Mouse (Mus musculus) forebrain, postnatal 0 days (tissue): ENCODE measurements at regions not wholly inside any gene's neighbourhood (a gene's known extent, or its start where the extent isn't known, plus 50 kb on each side); places are given as distances from the start of the nearest gene placed in this dataset.

ENCODE experiments used
- ATAC-seq: fragments of 200-750 bp; cut with Nextera tagmentation; 2 replicates; pipeline ENCODE4 v1.8.0; 2017; ENCODE audit warnings: mild to moderate bottlenecking, moderate library complexity
- DNase-seq: peaks from one replicate; pipeline ENCODE4 v3.0.0-alpha.2; 2015
- H3K27ac ChIP-seq: fragments of 300-500 bp; sonication (generic); 2 replicates; pipeline ENCODE4 v1.5.1; 2014; ENCODE audit warnings: low read depth, mild to moderate bottlenecking, antibody characterized with exemption, low read length, moderate library complexity, mixed read lengths
- H3K27me3 ChIP-seq: fragments of 300-500 bp; sonication (generic); 2 replicates; pipeline ENCODE4 v1.6.1; 2014; ENCODE audit warnings: mild to moderate bottlenecking, low read length, mixed read lengths; ENCODE audit not compliant: insufficient read depth
- H3K36me3 ChIP-seq: fragments of 300-500 bp; sonication (generic); 2 replicates; pipeline ENCODE4 v1.6.1; 2014; ENCODE audit warnings: mild to moderate bottlenecking, moderate library complexity; ENCODE audit not compliant: insufficient read depth
- H3K4me1 ChIP-seq: fragments of 300-500 bp; sonication (generic); 2 replicates; pipeline ENCODE4 v1.6.1; 2014; ENCODE audit warnings: antibody characterized with exemption; ENCODE audit not compliant: insufficient read depth
- H3K4me2 ChIP-seq: fragments of 300-500 bp; sonication (generic); 2 replicates; pipeline ENCODE4 v1.6.1; 2014; ENCODE audit warnings: low read depth, mild to moderate bottlenecking, moderate library complexity
- H3K4me3 ChIP-seq: fragments of 300-500 bp; sonication (generic); 2 replicates; pipeline ENCODE4 v1.5.1; 2014; ENCODE audit warnings: low read depth, low read length, mixed read lengths
- H3K9ac ChIP-seq: fragments of 300-500 bp; sonication (generic); 2 replicates; pipeline ENCODE4 v1.6.1; 2014; ENCODE audit warnings: mild to moderate bottlenecking
- H3K9me3 ChIP-seq: fragments of 300-500 bp; sonication (generic); 2 replicates; pipeline ENCODE4 v1.6.1; 2016; ENCODE audit warnings: low read length
- CTCF ChIP-seq: sonication (generic); IDR thresholded peaks from 2 replicates; pipeline ENCODE4 v1.5.1; 2016; ENCODE audit warnings: antibody characterized with exemption, control low read depth, low read depth
- WGBS: fragments of 180-500 bp; shearing (Covaris S2); extraction: QIAGEN DNeasy Blood & Tissue Kit; methylation state at CpG from one replicate; pipeline ENCODE4 v1.1.7; 2014; 5-methylcytosine and 5-hydroxymethylcytosine counted together

DNA sequence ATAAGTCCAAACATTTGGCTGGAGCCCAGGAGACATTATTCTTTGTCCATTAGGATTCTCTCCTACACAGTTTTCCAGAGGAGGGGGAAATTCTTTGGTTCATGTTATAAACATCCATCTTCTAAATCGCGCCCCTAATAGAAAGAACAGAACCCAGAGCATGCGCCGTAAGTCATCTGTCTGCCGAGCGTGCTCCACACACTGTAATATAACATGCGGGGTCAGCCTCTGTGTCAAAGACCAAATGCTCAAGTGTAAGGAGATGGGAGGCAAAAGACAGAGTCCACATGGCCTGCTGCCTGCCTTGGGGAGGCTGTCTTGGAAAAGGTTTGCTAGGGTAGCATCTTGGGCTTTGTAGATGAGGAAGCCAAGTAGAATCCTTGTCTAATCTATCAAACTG, 90.0 kb upstream of the Rmdn2 start:
- 96% methylated on average over 7 of the region's 7 CpGs for WGBS
- no peak for TF ChIP-seq CTCF
- DNase-seq: no peak

DNA sequence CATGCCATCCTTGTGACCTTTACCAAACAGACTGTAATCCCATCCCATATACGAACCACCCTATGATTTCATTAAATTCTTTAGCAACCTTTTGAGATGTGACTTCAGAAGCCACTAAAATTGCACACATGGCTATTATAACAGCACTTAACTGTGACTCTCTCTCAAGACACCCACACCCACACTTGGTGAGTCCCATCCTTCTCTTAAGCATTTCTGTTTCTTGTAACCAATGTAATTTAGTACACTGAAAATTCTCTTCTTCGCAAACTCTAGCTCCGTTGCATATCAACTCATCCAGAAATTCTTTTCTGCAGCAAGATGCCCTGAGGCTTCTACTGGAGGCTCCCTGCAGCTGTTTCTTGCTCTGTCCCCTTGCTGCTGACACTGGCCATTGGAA, 88.4 kb upstream of the Rmdn2 start:
- no peak overlapping the region for H3K9ac ChIP-seq
- H3K4me3 ChIP-seq: no peak overlapping the region
- 94% methylated on average over 3 of the region's 3 CpGs for WGBS
- no peak overlapping the region for H3K4me2 ChIP-seq
- ATAC-seq (no peak), DNase-seq (no peak)
- no peaks in the 10 kb centered on the region for H3K9me3 ChIP-seq
- H3K4me1 ChIP-seq: no peaks in the 10 kb centered on the region
- H3K36me3 ChIP-seq: no peaks in the 10 kb centered on the region
- H3K27ac ChIP-seq: no peak overlapping the region
- H3K27me3 ChIP-seq: no peaks in the 10 kb centered on the region
- no peak for TF ChIP-seq CTCF

More for the DNA sequence above, 90.0 kb upstream of the Rmdn2 start:
- Histone ChIP-seq H3K9ac (no peak overlapping the region), H3K4me2 (no peak overlapping the region), H3K27ac (no peak overlapping the region), H3K36me3 (no peaks in the 10 kb centered on the region), H3K4me3 (no peak overlapping the region), H3K4me1 (no peaks in the 10 kb centered on the region), H3K9me3 (no peaks in the 10 kb centered on the region), H3K27me3 (no peaks in the 10 kb centered on the region)
- no peak for ATAC-seq

DNA sequence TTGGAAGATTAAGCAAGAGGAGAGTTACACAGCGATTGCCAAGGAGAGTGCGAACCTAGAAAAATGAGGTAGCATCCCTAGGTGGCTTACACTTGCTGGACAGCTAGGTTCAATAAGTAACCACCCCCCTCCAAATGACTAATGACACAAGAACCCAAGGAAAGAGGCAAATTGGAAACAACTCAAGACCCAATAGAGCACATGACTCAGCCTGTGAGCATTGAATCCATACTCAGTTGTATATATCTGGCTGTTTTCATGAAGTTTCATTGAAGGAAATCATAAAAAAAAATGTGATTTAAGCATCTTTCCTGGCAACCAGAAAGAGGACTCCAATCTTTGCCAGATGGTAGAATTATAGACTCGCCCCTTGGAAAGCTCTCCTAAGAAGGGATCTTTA, 84.3 kb upstream of the Rmdn2 start:
- no peak overlapping the region for H3K9ac ChIP-seq
- H3K4me3 ChIP-seq: no peak overlapping the region
- no peak for TF ChIP-seq CTCF
- H3K36me3 ChIP-seq: no peaks in the 10 kb centered on the region
- no peak overlapping the region for H3K4me2 ChIP-seq
- WGBS: 93% methylated on average over 3 of the region's 3 CpGs
- no peaks in the 10 kb centered on the region for H3K27me3 ChIP-seq
- ATAC-seq (no peak), DNase-seq (no peak)
- H3K9me3 ChIP-seq: no peaks in the 10 kb centered on the region
- H3K4me1 ChIP-seq: no peaks in the 10 kb centered on the region
- H3K27ac ChIP-seq: no peak overlapping the region

DNA sequence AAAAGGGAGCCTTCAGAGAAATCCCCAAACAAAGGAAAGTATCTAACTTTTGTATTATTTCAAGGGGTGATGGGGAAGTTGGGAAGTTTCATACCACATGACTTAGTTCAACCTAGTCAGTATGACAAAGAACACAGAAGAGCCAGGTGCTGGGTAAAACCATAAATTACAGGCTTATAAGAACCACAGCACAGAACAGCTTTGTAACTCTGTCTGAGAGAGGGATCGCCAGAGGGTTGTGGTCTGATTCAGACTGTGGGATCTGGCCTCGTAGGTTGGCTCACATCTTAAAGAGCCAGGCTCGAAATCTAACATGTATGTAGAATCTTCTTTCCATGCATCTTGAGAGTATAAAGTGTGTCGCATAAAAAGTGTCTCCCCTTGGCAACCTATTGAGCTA, 75.1 kb upstream of the Rmdn2 start:
- H3K9ac ChIP-seq: no peak overlapping the region
- H3K4me3 ChIP-seq: no peak overlapping the region
- H3K27me3 ChIP-seq: no peaks in the 10 kb centered on the region
- no peaks in the 10 kb centered on the region for H3K4me1 ChIP-seq
- 81% methylated on average over 4 of the region's 4 CpGs for WGBS
- no peak for TF ChIP-seq CTCF
- H3K4me2 ChIP-seq: no peak overlapping the region
- H3K27ac ChIP-seq: no peak overlapping the region
- H3K9me3 ChIP-seq: no peaks in the 10 kb centered on the region
- no peaks in the 10 kb centered on the region for H3K36me3 ChIP-seq
- DNase-seq: no peak
- no peak for ATAC-seq

GRCm38 (mm10) chr17:79538789-79539188, 72.9 kb upstream of the Rmdn2 start:
- Histone ChIP-seq H3K27ac (no peak overlapping the region), H3K4me1 (no peaks in the 10 kb centered on the region), H3K9ac (no peak overlapping the region), H3K36me3 (no peaks in the 10 kb centered on the region), H3K9me3 (no peaks in the 10 kb centered on the region), H3K4me2 (no peak overlapping the region), H3K27me3 (no peaks in the 10 kb centered on the region), H3K4me3 (no peak overlapping the region)
- WGBS: 88% methylated on average over 4 of the region's 4 CpGs
- DNase-seq (no peak), ATAC-seq (no peak)
- no peak for TF ChIP-seq CTCF

- H3K4me3 ChIP-seq: no peak overlapping the region
- 76% methylated on average over 1 of the region's 1 CpGs for WGBS
Observed at GRCm38 (mm10) chr17:79540038-79540437, 71.6 kb upstream of the Rmdn2 start.

GRCm38 (mm10) chr17:79540511-79540910, 71.2 kb upstream of the Rmdn2 start:
- no peak for TF ChIP-seq CTCF
- ATAC-seq (no peak), DNase-seq (no peak)
- H3K9ac ChIP-seq: no peak overlapping the region
- H3K4me1 ChIP-seq: no peaks in the 10 kb centered on the region
- no peaks in the 10 kb centered on the region for H3K36me3 ChIP-seq
- H3K27ac ChIP-seq: no peak overlapping the region
- WGBS: 95% methylated on average over 2 of the region's 2 CpGs
- no peak overlapping the region for H3K4me3 ChIP-seq
- no peaks in the 10 kb centered on the region for H3K27me3 ChIP-seq
- H3K9me3 ChIP-seq: no peaks in the 10 kb centered on the region
- H3K4me2 ChIP-seq: no peak overlapping the region

More at GRCm38 (mm10) chr17:79540038-79540437, 71.6 kb upstream of the Rmdn2 start:
- DNase-seq: no peak
- Histone ChIP-seq H3K9me3 (no peaks in the 10 kb centered on the region), H3K27me3 (no peaks in the 10 kb centered on the region), H3K36me3 (no peaks in the 10 kb centered on the region), H3K9ac (no peak overlapping the region), H3K27ac (no peak overlapping the region), H3K4me2 (no peak overlapping the region), H3K4me1 (no peaks in the 10 kb centered on the region)
- no peak for TF ChIP-seq CTCF
- no peak for ATAC-seq
